Mouse (Mus musculus) CH12.LX (cell line): ENCODE data around the gene Mdp1. TPM values are rescaled to one million over a fixed set of nuclear protein-coding genes. Genes with fewer than 3 reads are reported as not detected.
A peak's percentile ranks its signal among the peaks of the same experiment; 100 is the strongest.

Experiments used
- DNase-seq: peaks from one replicate; pipeline ENCODE4 v3.0.0-alpha.2; 2013; ENCODE audit errors: extremely low read depth
- H3K27ac ChIP-seq: 2 replicates; pipeline ENCODE4 v1.5.1; 2012; ENCODE audit warnings: low read depth, mild to moderate bottlenecking, control low read depth, moderate library complexity; ENCODE audit not compliant: insufficient read depth
- H3K27me3 ChIP-seq: replicated peaks from 2 replicates; pipeline ENCODE3; 2012; ENCODE audit warnings: inconsistent platforms
- H3K36me3 ChIP-seq, 2 experiments: replicated peaks in 1 of 2; 2 replicates each; pipeline versions ENCODE3 to v1.6.1; 2012; ENCODE audit warnings: inconsistent platforms in 1 of 2, low read length in 1 of 2, mild to moderate bottlenecking in 1 of 2, mixed read lengths in 1 of 2, moderate library complexity in 1 of 2; ENCODE audit not compliant: control insufficient read depth in 1 of 2, insufficient read depth in 1 of 2
- H3K4me1 ChIP-seq, 2 experiments: 2 replicates each; pipeline ENCODE4 v1.6.1; 2012; ENCODE audit warnings: inconsistent platforms in 1 of 2, moderate library complexity in 1 of 2; ENCODE audit not compliant: insufficient read depth in 2 of 2, control insufficient read depth in 1 of 2
- H3K4me2 ChIP-seq: 2 replicates; pipeline ENCODE4 v1.6.1; 2012; ENCODE audit warnings: low read depth, mild to moderate bottlenecking, control low read depth; ENCODE audit not compliant: poor library complexity, insufficient read depth, severe bottlenecking
- H3K4me3 ChIP-seq, 3 experiments: fragments of 150-350 bp in 1 of 3; sonication (generic) in 1 of 3; replicated peaks in 1 of 3; 2 replicates each; pipeline versions ENCODE3 to v1.5.1; 2011 to 2012; ENCODE audit warnings: low read depth in 2 of 3, low read length in 2 of 3, mild to moderate bottlenecking in 2 of 3, moderate library complexity in 2 of 3, control low read depth in 1 of 3, improper control_type of control experiment in 1 of 3, inconsistent platforms in 1 of 3, mixed read lengths in 1 of 3; ENCODE audit not compliant: poor library complexity in 1 of 3
- H3K79me2 ChIP-seq: replicated peaks from 2 replicates; pipeline ENCODE4 v1.6.1; 2012; ENCODE audit warnings: mild to moderate bottlenecking, moderate library complexity; ENCODE audit not compliant: control insufficient read depth, poor library complexity, insufficient read depth, severe bottlenecking; ENCODE audit errors: extremely low read depth
- H3K9ac ChIP-seq: 2 replicates; pipeline ENCODE4 v1.6.1; 2012; ENCODE audit warnings: low read depth, mild to moderate bottlenecking, control low read depth, moderate library complexity; ENCODE audit not compliant: insufficient read depth
- H3K9me3 ChIP-seq: replicated peaks from 2 replicates; pipeline ENCODE3; 2012; ENCODE audit warnings: low read length, inconsistent platforms, mixed read lengths
- BHLHE40 ChIP-seq: IDR thresholded peaks from 2 replicates; pipeline ENCODE4 v1.6.1; 2011; ENCODE audit warnings: mild to moderate bottlenecking, low read depth, low read length, improper control_type of control experiment
- CHD1 ChIP-seq: IDR thresholded peaks from 2 replicates; pipeline ENCODE4 v1.6.1; 2012; ENCODE audit warnings: low read depth, low read length, improper control_type of control experiment, inconsistent platforms
- CTCF ChIP-seq, 2 experiments: IDR thresholded peaks in 1 of 2; conservative IDR thresholded peaks in 1 of 2; 2 replicates each; pipeline ENCODE4 v1.5.1; 2011 to 2012; ENCODE audit warnings: low read depth in 2 of 2, low read length in 2 of 2, improper control_type of control experiment in 1 of 2, inconsistent platforms in 1 of 2, mild to moderate bottlenecking in 1 of 2, moderate library complexity in 1 of 2
- EP300 ChIP-seq: IDR thresholded peaks from 2 replicates; pipeline ENCODE4 v1.6.1; 2011; ENCODE audit warnings: low read length, improper control_type of control experiment
- ETS1 ChIP-seq: conservative IDR thresholded peaks from 2 replicates; pipeline ENCODE4 v1.6.1; 2012; ENCODE audit warnings: low read depth, mild to moderate bottlenecking, inconsistent platforms, low read length, improper control_type of control experiment, moderate library complexity
- GABPA ChIP-seq: IDR thresholded peaks from 2 replicates; pipeline ENCODE4 v1.6.1; 2012; ENCODE audit warnings: low read depth, low read length, improper control_type of control experiment, inconsistent platforms; ENCODE audit not compliant: insufficient replicate concordance
- HCFC1 ChIP-seq: IDR thresholded peaks from 2 replicates; pipeline ENCODE4 v1.6.1; 2012; ENCODE audit warnings: low read depth, mild to moderate bottlenecking, inconsistent platforms, low read length, improper control_type of control experiment
- JUND ChIP-seq: conservative IDR thresholded peaks from 2 replicates; pipeline ENCODE4 v1.6.1; 2011; ENCODE audit warnings: low read depth, low read length, improper control_type of control experiment
- MAX ChIP-seq: IDR thresholded peaks from 2 replicates; pipeline ENCODE4 v1.6.1; 2011; ENCODE audit warnings: low read length, improper control_type of control experiment
- MAZ ChIP-seq: IDR thresholded peaks from 2 replicates; pipeline ENCODE4 v1.6.1; 2012; ENCODE audit warnings: low read depth, mild to moderate bottlenecking, inconsistent platforms, low read length, improper control_type of control experiment, moderate library complexity
- MEF2A ChIP-seq: IDR thresholded peaks from 2 replicates; pipeline ENCODE4 v1.6.1; 2014; ENCODE audit warnings: low read depth, mild to moderate bottlenecking, inconsistent platforms, low read length, improper control_type of control experiment, borderline replicate concordance
- MYC ChIP-seq: IDR thresholded peaks from 2 replicates; pipeline ENCODE4 v1.6.1; 2011; ENCODE audit warnings: low read depth, mild to moderate bottlenecking, improper control_type of control experiment, low read length
- NRF1 ChIP-seq: IDR thresholded peaks from 2 replicates; pipeline ENCODE4 v1.6.1; 2014; ENCODE audit warnings: low read depth, mild to moderate bottlenecking, inconsistent platforms, low read length, improper control_type of control experiment, moderate library complexity
- POLR2A ChIP-seq: IDR thresholded peaks from 2 replicates; pipeline ENCODE4 v1.6.1; 2011; ENCODE audit warnings: low read depth, mild to moderate bottlenecking, improper control_type of control experiment, low read length
- RAD21 ChIP-seq: IDR thresholded peaks from 2 replicates; pipeline ENCODE4 v1.6.1; 2011; ENCODE audit warnings: low read depth, mild to moderate bottlenecking, low read length, improper control_type of control experiment, moderate library complexity
- SMC3 ChIP-seq: IDR thresholded peaks from 2 replicates; pipeline ENCODE4 v1.6.1; 2011; ENCODE audit warnings: low read depth, low read length, improper control_type of control experiment
- TBP ChIP-seq: conservative IDR thresholded peaks from 2 replicates; pipeline ENCODE4 v1.6.1; 2011; ENCODE audit warnings: low read depth, low read length, improper control_type of control experiment
- TCF12 ChIP-seq: IDR thresholded peaks from 2 replicates; pipeline ENCODE4 v1.6.1; 2014; ENCODE audit warnings: low read depth, mild to moderate bottlenecking, inconsistent platforms, low read length, improper control_type of control experiment
- USF1 ChIP-seq: IDR thresholded peaks from 2 replicates; pipeline ENCODE4 v1.6.1; 2014; ENCODE audit warnings: low read depth, mild to moderate bottlenecking, inconsistent platforms, low read length, improper control_type of control experiment
- ZC3H11A ChIP-seq: IDR thresholded peaks from 2 replicates; pipeline ENCODE4 v1.6.1; 2012; ENCODE audit warnings: low read depth, mild to moderate bottlenecking, inconsistent platforms, low read length, improper control_type of control experiment
- ZMIZ1 ChIP-seq: IDR thresholded peaks from 2 replicates; pipeline ENCODE4 v1.6.1; 2012; ENCODE audit warnings: low read depth, mild to moderate bottlenecking, inconsistent platforms, low read length, improper control_type of control experiment
- ZNF384 ChIP-seq: IDR thresholded peaks from 2 replicates; pipeline ENCODE4 v1.6.1; 2012; ENCODE audit warnings: low read depth, low read length, improper control_type of control experiment, inconsistent platforms
- dilution Hi-C: fragments of 300-500 bp; cut with MboI; formaldehyde crosslinking; loops from 2 replicates; pipeline ENCODE4 v1.14.3; 2020; ENCODE audit warnings: low sequenced_read_pairs; ENCODE audit not compliant: extremely low pct_unique_long_range_greater_than_20kb, extremely low pct_ligation_motif_present
- in situ Hi-C: fragments of 300-500 bp; cut with MboI; formaldehyde crosslinking; loops from 3 replicates; pipeline ENCODE4 v1.14.3; 2019; ENCODE audit warnings: low sequenced_read_pairs, low pct_ligation_motif_present, low pct_unique_long_range_greater_than_20kb, mixed read lengths
- polyA plus RNA-seq: library from polyadenylated mRNA; unstranded; fragments of >175 nt; gene quantifications from 2 replicates; pipeline ENCODE4 v1.2.1, GENCODE M21; 2012; ENCODE audit warnings: low read depth; ENCODE audit not compliant: insufficient read length
- total RNA-seq, 2 experiments: library from RNA; depleted of rRNA; stranded (reverse); fragments of 300-350 nt in 1 of 2; fragments of >200 nt in 1 of 2; gene quantifications; 2 replicates each; pipeline ENCODE4 v1.2.3; 2012 to 2014

The Mdp1 gene
- total and polyA plus RNA-seq, 3 experiments: 23.4 to 30.9 (median 25.6) TPM

- no peak for TF ChIP-seq SMC3
- 0 out of 2 replicates have a peak, but pooled peaks have one; percentile 22 for TF ChIP-seq MAZ
- TF ChIP-seq JUND: no peak
- no peak for TF ChIP-seq NRF1
- Histone ChIP-seq H3K79me2 (peaks cover 10% of the 10 kb centered on the region; the same call in 1 of the 2 replicates), H3K4me3 (peak overlapping the region; percentile 75 to 89 (median 78)), H3K36me3 (peaks cover 62 to 83% of the 10 kb centered on the region in 2 experiments), H3K9me3 (no peaks in the 10 kb centered on the region), H3K4me1 (peaks cover 4 to 25% of the 10 kb centered on the region in 2 experiments; a peak in 3 of 4 replicates), H3K27me3 (no peaks in the 10 kb centered on the region), H3K27ac (no peak overlapping the region; the same call in 1 of the 2 replicates), H3K9ac (peak overlapping the region; percentile 54), H3K4me2 (peak overlapping the region; percentile 23)
- peak; percentile 23 for DNase-seq
- in situ Hi-C loops (no loop called here), dilution Hi-C loops (no loop called here)
These were observed 25.3 kb downstream of the Mdp1 start for GRCm38 (mm10) chr14:55634874-55635522.

DNA sequence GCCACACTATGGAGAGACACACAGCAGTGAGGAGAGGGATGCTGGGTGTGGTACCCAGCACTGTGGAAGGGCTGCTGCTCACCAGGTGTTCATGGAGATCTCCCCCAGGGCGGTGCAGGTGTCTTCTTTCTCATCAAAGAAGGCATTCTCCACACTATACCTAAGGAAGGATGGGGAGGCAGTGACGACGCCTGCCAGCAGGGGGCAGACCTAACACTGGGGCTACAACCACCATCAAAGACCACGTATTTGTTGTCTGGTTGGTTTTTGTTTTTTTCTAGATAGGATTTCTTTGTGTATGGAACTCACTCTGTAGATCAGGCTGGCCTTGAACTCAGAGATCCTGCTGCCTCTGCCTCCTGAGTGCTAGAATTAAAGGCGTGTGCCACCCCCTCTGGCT is 31.0 kb downstream of the Mdp1 start:
- H3K36me3 ChIP-seq: peaks cover 95 to 100% of the 10 kb centered on the region in 2 experiments
- H3K4me1 ChIP-seq: peaks cover 4 to 10% of the 10 kb centered on the region in 2 experiments; a peak in 3 of 4 replicates
- H3K9ac ChIP-seq: no peak overlapping the region
- H3K4me3 ChIP-seq: no peak overlapping the region
- no peak overlapping the region for H3K27ac ChIP-seq
- in situ Hi-C loops: no loop called here
- no peak overlapping the region for H3K4me2 ChIP-seq
- peak; percentile 45 for DNase-seq
- TF ChIP-seq CTCF (conservative IDR thresholded peaks at IDR 0.05 in 1 of 2, IDR thresholded peaks at IDR 0.05 in 1 of 2; ENCODE audit: low read depth in 2 of 2, low read length in 2 of 2): peak; percentile 77
- no peak for TF ChIP-seq MAX
- peak; percentile 70 for TF ChIP-seq SMC3
- TF ChIP-seq RAD21: peak; percentile 31
- no peak for TF ChIP-seq POLR2A
- H3K27me3 ChIP-seq: no peaks in the 10 kb centered on the region
- dilution Hi-C loops: no loop called here
- peaks cover under 1% of the 10 kb centered on the region; the same call in 1 of the 2 replicates for H3K79me2 ChIP-seq
- H3K9me3 ChIP-seq: no peaks in the 10 kb centered on the region

DNA sequence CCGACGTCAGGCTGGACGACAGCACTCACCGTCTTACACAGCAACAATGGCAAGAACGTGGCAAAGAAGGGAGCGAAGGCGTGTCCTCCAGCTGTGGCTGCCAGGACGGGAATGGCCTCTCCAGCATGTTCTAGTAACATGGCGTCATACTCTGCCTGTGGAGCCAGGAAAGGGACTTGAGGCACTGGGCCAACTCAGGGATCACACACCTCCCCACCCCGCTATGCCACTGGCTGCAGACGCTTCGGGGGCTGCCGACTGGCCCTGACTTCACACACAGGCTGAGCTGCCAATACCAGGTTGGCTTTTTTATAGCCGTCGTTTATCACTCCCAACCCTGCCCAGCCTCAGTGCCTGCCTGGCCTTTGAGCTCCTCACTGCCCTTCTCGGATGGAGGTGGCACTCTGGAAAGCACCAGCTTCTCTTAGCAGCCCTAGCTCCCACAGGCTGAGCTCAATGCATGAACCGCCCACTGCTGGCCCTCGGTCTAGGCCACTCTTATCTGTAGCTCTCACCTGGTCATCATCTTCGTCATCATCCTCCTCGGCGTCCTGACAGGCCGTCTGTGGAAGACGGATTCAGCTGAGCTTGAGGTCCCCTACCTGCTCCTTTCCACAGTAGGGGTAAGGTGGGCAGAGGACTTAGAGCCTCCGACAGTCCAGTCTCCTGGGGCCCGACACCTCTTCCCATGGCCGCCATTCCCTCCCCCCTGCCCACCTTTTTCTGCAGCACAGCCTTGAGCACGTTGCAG is 32.1 kb downstream of the Mdp1 start:
- H3K4me1 ChIP-seq: peaks cover 0 to under 1% of the 10 kb centered on the region in 2 experiments; a peak in 1 of 4 replicates
- no peak overlapping the region for H3K4me3 ChIP-seq
- no peak overlapping the region for H3K9ac ChIP-seq
- no peak overlapping the region for H3K4me2 ChIP-seq
- dilution Hi-C loops (no loop called here), in situ Hi-C loops (no loop called here)
- no peaks in the 10 kb centered on the region for H3K79me2 ChIP-seq
- no peak for DNase-seq
- H3K27me3 ChIP-seq: no peaks in the 10 kb centered on the region
- H3K27ac ChIP-seq: no peak overlapping the region
- no peaks in the 10 kb centered on the region for H3K9me3 ChIP-seq
- TF ChIP-seq BHLHE40 (no peak), ETS1 (no peak), ZC3H11A (no peak), NRF1 (no peak), USF1 (no peak), ZNF384 (no peak), TBP (no peak), MEF2A (no peak), EP300 (no peak), TCF12 (no peak), HCFC1 (no peak), CHD1 (no peak), GABPA (no peak), MYC (no peak), ZMIZ1 (no peak)
- peaks cover 89 to 100% of the 10 kb centered on the region in 2 experiments for H3K36me3 ChIP-seq
